Mouse (Mus musculus) c-Kit-positive CD71-negative TER-119-negative erythroid progenitor cells, embryonic 14.5 days (primary cell): ENCODE results near the gene Trpm3.

Source experiments
- DNase-seq: peaks from one replicate; pipeline ENCODE4 v3.0.0-alpha.2; 2013; ENCODE audit warnings: low read depth

Gene Trpm3

GRCm38 (mm10) chr19:22922871-22923670 lies 784.2 kb downstream of the Trpm3 start:
- DNase-seq: no peak

GRCm38 (mm10) chr19:22925284-22925683 lies 786.4 kb downstream of the Trpm3 start:
- no peak for DNase-seq

GRCm38 (mm10) chr19:22926753-22927152 lies 787.9 kb downstream of the Trpm3 start:
- DNase-seq: no peak

GRCm38 (mm10) chr19:22928366-22928765 lies 789.5 kb downstream of the Trpm3 start:
- DNase-seq: no peak

- no peak for DNase-seq
Observed at GRCm38 (mm10) chr19:22929768-22930167, 790.9 kb downstream of the Trpm3 start.

GRCm38 (mm10) chr19:22930368-22930834 lies 791.6 kb downstream of the Trpm3 start:
- no peak for DNase-seq

GRCm38 (mm10) chr19:22931006-22931405 lies 792.2 kb downstream of the Trpm3 start:
- DNase-seq: no peak

- no peak for DNase-seq
Observed at GRCm38 (mm10) chr19:22935067-22935466, 796.2 kb downstream of the Trpm3 start.

- DNase-seq: no peak
Observed at GRCm38 (mm10) chr19:22938848-22939724, 800.2 kb downstream of the Trpm3 start.

- DNase-seq: no peak
Observed at GRCm38 (mm10) chr19:22939836-22940235, 801.0 kb downstream of the Trpm3 start.

GRCm38 (mm10) chr19:22940487-22940886 lies 801.6 kb downstream of the Trpm3 start:
- no peak for DNase-seq

- DNase-seq: no peak
Observed at GRCm38 (mm10) chr19:22940956-22941355, 802.1 kb downstream of the Trpm3 start.

- DNase-seq: no peak
Observed at GRCm38 (mm10) chr19:22952480-22952879, 813.6 kb downstream of the Trpm3 start.

GRCm38 (mm10) chr19:22953191-22953590 lies 814.3 kb downstream of the Trpm3 start:
- no peak for DNase-seq

- DNase-seq: no peak
Observed at GRCm38 (mm10) chr19:22958414-22958813, 819.6 kb downstream of the Trpm3 start.

GRCm38 (mm10) chr19:22960450-22961265 lies 821.8 kb downstream of the Trpm3 start:
- DNase-seq: no peak

- no peak for DNase-seq
Observed at GRCm38 (mm10) chr19:22962001-22962708, 823.3 kb downstream of the Trpm3 start.

- no peak for DNase-seq
Observed at GRCm38 (mm10) chr19:22962731-22963130, 823.9 kb downstream of the Trpm3 start.

GRCm38 (mm10) chr19:22963726-22964398 lies 825.0 kb downstream of the Trpm3 start:
- no peak for DNase-seq

- no peak for DNase-seq
Observed at GRCm38 (mm10) chr19:22965470-22965869, 826.6 kb downstream of the Trpm3 start.

- DNase-seq: no peak
Observed at GRCm38 (mm10) chr19:22973294-22973693, 834.4 kb downstream of the Trpm3 start.
